Mouse (Mus musculus) erythroblast, embryonic 14.5 days (primary cell): ENCODE measurements at regions not wholly inside any gene's neighbourhood (a gene's known extent, or its start where the extent isn't known, plus 50 kb on each side); places are given as distances from the start of the nearest gene placed in this dataset.

Source experiments
- H3K27me3 ChIP-seq: 2 replicates; pipeline ENCODE4 v1.6.1; 2012; ENCODE audit warnings: inconsistent platforms; ENCODE audit not compliant: control insufficient read depth
- H3K36me3 ChIP-seq: 2 replicates; pipeline ENCODE4 v1.6.1; 2012; ENCODE audit warnings: mild to moderate bottlenecking, inconsistent platforms; ENCODE audit not compliant: control insufficient read depth
- H3K4me1 ChIP-seq: 2 replicates; pipeline ENCODE4 v1.6.1; 2012; ENCODE audit warnings: inconsistent platforms; ENCODE audit not compliant: control insufficient read depth
- H3K4me3 ChIP-seq: replicated peaks from 2 replicates; pipeline ENCODE3; 2012; ENCODE audit warnings: moderate library complexity, mild to moderate bottlenecking, inconsistent platforms
- H3K9me3 ChIP-seq: 2 replicates; pipeline ENCODE4 v1.6.1; 2012; ENCODE audit warnings: low read length, inconsistent platforms, mixed read lengths; ENCODE audit not compliant: control insufficient read depth
- GATA1 ChIP-seq: IDR thresholded peaks from 2 replicates; pipeline ENCODE4 v1.6.1; 2012; ENCODE audit warnings: low read length, inconsistent platforms, mixed read lengths
- TAL1 ChIP-seq: IDR thresholded peaks from 3 replicates; pipeline ENCODE4 v1.6.1; 2012; ENCODE audit warnings: low read length, inconsistent platforms, mixed read lengths

- no peaks in the 10 kb centered on the region for H3K36me3 ChIP-seq
- H3K4me1 ChIP-seq, result no peaks in the 10 kb centered on the region
- no peaks in the 10 kb centered on the region for H3K27me3 ChIP-seq
- H3K4me3 ChIP-seq, result no peak overlapping the region
- TF ChIP-seq TAL1 (no peak), GATA1 (no peak)
- peaks cover 32% of the 10 kb centered on the region for H3K9me3 ChIP-seq
Measured at GRCm38 (mm10) chr4:127678437-127678836, 292.3 kb downstream of the CK137956 start.

- Histone ChIP-seq H3K4me1 (no peaks in the 10 kb centered on the region), H3K9me3 (peaks cover 40% of the 10 kb centered on the region), H3K27me3 (no peaks in the 10 kb centered on the region), H3K4me3 (no peak overlapping the region), H3K36me3 (no peaks in the 10 kb centered on the region)
- no peak for TF ChIP-seq GATA1
Measured at GRCm38 (mm10) chr4:127675745-127676315, 294.9 kb downstream of the CK137956 start.

- TF ChIP-seq GATA1 (no peak), TAL1 (no peak)
- no peaks in the 10 kb centered on the region for H3K36me3 ChIP-seq
Measured at GRCm38 (mm10) chr4:127659950-127660349, 302.0 kb upstream of the Gjb5 start.

GRCm38 (mm10) chr4:127651601-127652000, 293.6 kb upstream of the Gjb5 start:
- no peaks in the 10 kb centered on the region for H3K27me3 ChIP-seq
- H3K4me3 ChIP-seq, result no peak overlapping the region
- H3K9me3 ChIP-seq, result peaks cover 33% of the 10 kb centered on the region
- H3K4me1 ChIP-seq, result no peaks in the 10 kb centered on the region
- no peak for TF ChIP-seq GATA1
- no peak for TF ChIP-seq TAL1
- no peaks in the 10 kb centered on the region for H3K36me3 ChIP-seq

More at GRCm38 (mm10) chr4:127659950-127660349, 302.0 kb upstream of the Gjb5 start:
- Histone ChIP-seq H3K4me3 (no peak overlapping the region), H3K9me3 (peaks cover 22% of the 10 kb centered on the region), H3K4me1 (no peaks in the 10 kb centered on the region), H3K27me3 (no peaks in the 10 kb centered on the region)

GRCm38 (mm10) chr4:127648011-127648410, 290.0 kb upstream of the Gjb5 start:
- Histone ChIP-seq H3K27me3 (no peaks in the 10 kb centered on the region), H3K36me3 (no peaks in the 10 kb centered on the region), H3K4me1 (no peaks in the 10 kb centered on the region), H3K9me3 (peaks cover 44% of the 10 kb centered on the region), H3K4me3 (no peak overlapping the region)
- TF ChIP-seq GATA1 (no peak), TAL1 (no peak)

GRCm38 (mm10) chr4:127647189-127647588, 289.2 kb upstream of the Gjb5 start:
- TF ChIP-seq TAL1 (no peak), GATA1 (no peak)
- Histone ChIP-seq H3K36me3 (no peaks in the 10 kb centered on the region), H3K4me1 (no peaks in the 10 kb centered on the region), H3K9me3 (peaks cover 42% of the 10 kb centered on the region), H3K4me3 (no peak overlapping the region), H3K27me3 (no peaks in the 10 kb centered on the region)

- no peak for TF ChIP-seq TAL1
- TF ChIP-seq GATA1, result no peak
- peaks cover 36% of the 10 kb centered on the region for H3K9me3 ChIP-seq
- no peaks in the 10 kb centered on the region for H3K4me1 ChIP-seq
- H3K27me3 ChIP-seq, result no peaks in the 10 kb centered on the region
- H3K4me3 ChIP-seq, result no peak overlapping the region
- no peaks in the 10 kb centered on the region for H3K36me3 ChIP-seq
Measured at GRCm38 (mm10) chr4:127640251-127641085, 282.5 kb upstream of the Gjb5 start.

GRCm38 (mm10) chr4:127639765-127640164, 281.8 kb upstream of the Gjb5 start:
- Histone ChIP-seq H3K36me3 (no peaks in the 10 kb centered on the region), H3K27me3 (no peaks in the 10 kb centered on the region), H3K9me3 (peaks cover 30% of the 10 kb centered on the region), H3K4me3 (no peak overlapping the region), H3K4me1 (no peaks in the 10 kb centered on the region)
- TF ChIP-seq GATA1 (no peak), TAL1 (no peak)

GRCm38 (mm10) chr4:127636934-127637333, 279.0 kb upstream of the Gjb5 start:
- H3K4me1 ChIP-seq, result no peaks in the 10 kb centered on the region
- no peak for TF ChIP-seq GATA1
- TF ChIP-seq TAL1, result no peak
- H3K27me3 ChIP-seq, result no peaks in the 10 kb centered on the region
- no peaks in the 10 kb centered on the region for H3K36me3 ChIP-seq
- H3K9me3 ChIP-seq, result peaks cover 35% of the 10 kb centered on the region
- H3K4me3 ChIP-seq, result no peak overlapping the region
